Mouse (Mus musculus): ENCODE measurements around the gene Ltbp1. TPM values are rescaled to one million over a fixed set of nuclear protein-coding genes. Genes with fewer than 3 reads are reported as not detected.

The Ltbp1 gene
- 1.1 and 1.4 TPM in 2 replicates for polyA plus RNA-seq (2015; fragmentation: Nextera tagmentation; extraction: Ambion mirVana)

- peaks cover 8% of the 10 kb centered on the region for H3K4me1 ChIP-seq
- peak; percentile 89 for ATAC-seq (replicated peaks)
- peak within 1 kb of the TSS; percentile 85 for H3K4me3 ChIP-seq
- H3K4me2 ChIP-seq, result peak within 1 kb of the TSS; percentile 100
- H3K27ac ChIP-seq, result no peak within 1 kb of the TSS
- H3K36me3 ChIP-seq (replicated peaks), result no peaks in the 10 kb centered on the region
- no peaks in the 10 kb centered on the region for H3K9me3 ChIP-seq
- peak within 1 kb of the TSS; percentile 47 for H3K9ac ChIP-seq
- H3K27me3 ChIP-seq (replicated peaks), result peaks cover 7% of the 10 kb centered on the region; the same call in 1 of the 2 replicates
- WGBS, result under 1% methylated on average over 27 of the region's 27 CpGs
These were observed at the start of gene Ltbp1 for GRCm38 (mm10) chr17:75005281-75005684. Gene Ltbp1, plus strand, starts transcription at chr17:75005568.

GRCm38 (mm10) chr17:74959481-74960245 is 45.7 kb upstream of the Ltbp1 start:
- Histone ChIP-seq H3K36me3 (replicated peaks) (no peaks in the 10 kb centered on the region), H3K4me3 (no peak overlapping the region)
- WGBS, result 50% methylated on average over 6 of the region's 6 CpGs

DNA sequence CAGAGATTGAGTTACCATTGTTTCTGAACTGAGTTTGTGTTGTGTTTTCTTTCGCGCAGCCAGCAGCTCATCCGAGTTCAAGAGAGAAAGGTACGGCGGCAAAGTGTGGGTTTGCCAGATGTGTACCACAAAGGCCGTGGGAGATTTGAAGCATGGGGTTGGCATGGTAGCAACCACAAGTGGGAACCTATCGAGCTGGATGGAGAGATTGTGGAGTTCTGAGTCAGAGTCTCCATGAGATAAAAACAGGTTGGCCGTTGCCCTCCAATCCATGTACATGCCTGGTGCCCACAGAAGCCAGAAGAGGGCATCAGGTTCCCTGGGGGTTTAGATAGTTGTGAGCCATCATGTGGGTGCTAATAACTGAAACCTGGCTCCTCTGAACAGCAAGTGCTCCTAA is 42.1 kb upstream of the Ltbp1 start:
- H3K36me3 ChIP-seq (replicated peaks), result no peaks in the 10 kb centered on the region
- no peak overlapping the region for H3K27ac ChIP-seq
- H3K27me3 ChIP-seq (replicated peaks), result no peaks in the 10 kb centered on the region
- H3K4me2 ChIP-seq, result no peak overlapping the region
- H3K9me3 ChIP-seq, result no peaks in the 10 kb centered on the region
- H3K9ac ChIP-seq, result no peak overlapping the region
- no peaks in the 10 kb centered on the region for H3K4me1 ChIP-seq
- no peak overlapping the region for H3K4me3 ChIP-seq
- no peak for ATAC-seq (replicated peaks)
- 94% methylated on average over 8 of the region's 8 CpGs for WGBS

More at GRCm38 (mm10) chr17:74959481-74960245, 45.7 kb upstream of the Ltbp1 start:
- no peak overlapping the region for H3K4me2 ChIP-seq
- no peaks in the 10 kb centered on the region for H3K27me3 ChIP-seq (replicated peaks)
- H3K4me1 ChIP-seq, result no peaks in the 10 kb centered on the region
- H3K9me3 ChIP-seq, result no peaks in the 10 kb centered on the region
- H3K27ac ChIP-seq, result no peak overlapping the region
- H3K9ac ChIP-seq, result no peak overlapping the region
- ATAC-seq (replicated peaks), result no peak

GRCm38 (mm10) chr17:74963861-74964260 is 41.5 kb upstream of the Ltbp1 start:
- no peaks in the 10 kb centered on the region for H3K36me3 ChIP-seq (replicated peaks)
- ATAC-seq (replicated peaks), result no peak
- H3K4me2 ChIP-seq, result no peak overlapping the region
- no peak overlapping the region for H3K27ac ChIP-seq
- H3K9ac ChIP-seq, result no peak overlapping the region
- H3K27me3 ChIP-seq (replicated peaks), result no peaks in the 10 kb centered on the region
- 95% methylated on average over 3 of the region's 3 CpGs for WGBS
- no peaks in the 10 kb centered on the region for H3K9me3 ChIP-seq
- H3K4me1 ChIP-seq, result peaks cover under 1% of the 10 kb centered on the region; the same call in 1 of the 2 replicates
- H3K4me3 ChIP-seq, result no peak overlapping the region

GRCm38 (mm10) chr17:74967298-74967848 is 38.0 kb upstream of the Ltbp1 start:
- Histone ChIP-seq H3K36me3 (replicated peaks) (no peaks in the 10 kb centered on the region), H3K9ac (no peak overlapping the region), H3K9me3 (no peaks in the 10 kb centered on the region), H3K4me2 (no peak overlapping the region), H3K27ac (no peak overlapping the region), H3K4me1 (peaks cover 5% of the 10 kb centered on the region; the same call in 1 of the 2 replicates), H3K27me3 (replicated peaks) (no peaks in the 10 kb centered on the region), H3K4me3 (no peak overlapping the region)
- ATAC-seq (replicated peaks), result no peak
- WGBS, result 28% methylated on average over 7 of the region's 7 CpGs

- Histone ChIP-seq H3K4me2 (no peak overlapping the region; the same call in 1 of the 2 replicates), H3K4me1 (peaks cover 5% of the 10 kb centered on the region; the same call in 1 of the 2 replicates), H3K36me3 (replicated peaks) (no peaks in the 10 kb centered on the region), H3K27ac (no peak overlapping the region), H3K9ac (no peak overlapping the region), H3K27me3 (replicated peaks) (no peaks in the 10 kb centered on the region), H3K4me3 (no peak overlapping the region), H3K9me3 (no peaks in the 10 kb centered on the region)
- peak; percentile 39 for ATAC-seq (replicated peaks)
- WGBS, result 54% methylated on average over 9 of the region's 9 CpGs
These were observed 37.1 kb upstream of the Ltbp1 start for GRCm38 (mm10) chr17:74968152-74968712.

- Histone ChIP-seq H3K4me3 (no peak overlapping the region), H3K9me3 (no peaks in the 10 kb centered on the region), H3K9ac (no peak overlapping the region), H3K36me3 (replicated peaks) (no peaks in the 10 kb centered on the region), H3K27me3 (replicated peaks) (no peaks in the 10 kb centered on the region), H3K4me2 (peak overlapping the region; percentile 26; the same call in 1 of the 2 replicates), H3K4me1 (peaks cover 5% of the 10 kb centered on the region; the same call in 1 of the 2 replicates), H3K27ac (no peak overlapping the region)
- 26% methylated on average over 16 of the region's 16 CpGs for WGBS
- peak; percentile 73; the same call in 1 of the 2 replicates for ATAC-seq (replicated peaks)
These were observed 36.6 kb upstream of the Ltbp1 start for GRCm38 (mm10) chr17:74968738-74969271.

GRCm38 (mm10) chr17:74975192-74975591 is 30.2 kb upstream of the Ltbp1 start:
- H3K27ac ChIP-seq, result no peak overlapping the region
- no peaks in the 10 kb centered on the region for H3K9me3 ChIP-seq
- 53% methylated on average over 6 of the region's 6 CpGs for WGBS
- H3K36me3 ChIP-seq (replicated peaks), result no peaks in the 10 kb centered on the region
- no peak overlapping the region for H3K4me3 ChIP-seq
- no peak overlapping the region for H3K4me2 ChIP-seq
- H3K9ac ChIP-seq, result no peak overlapping the region
- H3K4me1 ChIP-seq, result no peaks in the 10 kb centered on the region
- no peak for ATAC-seq (replicated peaks)
- no peaks in the 10 kb centered on the region for H3K27me3 ChIP-seq (replicated peaks)

- WGBS, result 53% methylated on average over 8 of the region's 8 CpGs
- Histone ChIP-seq H3K4me2 (no peak overlapping the region), H3K4me3 (no peak overlapping the region), H3K9ac (no peak overlapping the region), H3K36me3 (replicated peaks) (no peaks in the 10 kb centered on the region), H3K27ac (no peak overlapping the region), H3K9me3 (no peaks in the 10 kb centered on the region), H3K4me1 (no peaks in the 10 kb centered on the region), H3K27me3 (replicated peaks) (no peaks in the 10 kb centered on the region)
- no peak for ATAC-seq (replicated peaks)
These were observed 29.0 kb upstream of the Ltbp1 start for GRCm38 (mm10) chr17:74976167-74976985.

GRCm38 (mm10) chr17:74979767-74980166 is 25.6 kb upstream of the Ltbp1 start:
- Histone ChIP-seq H3K4me1 (no peaks in the 10 kb centered on the region), H3K4me2 (no peak overlapping the region), H3K36me3 (replicated peaks) (no peaks in the 10 kb centered on the region), H3K27me3 (replicated peaks) (no peaks in the 10 kb centered on the region), H3K4me3 (no peak overlapping the region), H3K27ac (no peak overlapping the region), H3K9me3 (no peaks in the 10 kb centered on the region), H3K9ac (no peak overlapping the region)
- 83% methylated on average over 8 of the region's 8 CpGs for WGBS
- no peak for ATAC-seq (replicated peaks)

- H3K27ac ChIP-seq, result no peak overlapping the region
- H3K36me3 ChIP-seq (replicated peaks), result no peaks in the 10 kb centered on the region
- H3K4me1 ChIP-seq, result no peaks in the 10 kb centered on the region
- no peak overlapping the region for H3K9ac ChIP-seq
- H3K9me3 ChIP-seq, result no peaks in the 10 kb centered on the region
- no peak overlapping the region for H3K4me3 ChIP-seq
- H3K4me2 ChIP-seq, result no peak overlapping the region
- WGBS, result 86% methylated on average over 5 of the region's 5 CpGs
- H3K27me3 ChIP-seq (replicated peaks), result no peaks in the 10 kb centered on the region
- ATAC-seq (replicated peaks), result no peak
These were observed 23.7 kb upstream of the Ltbp1 start for GRCm38 (mm10) chr17:74981703-74982102.

GRCm38 (mm10) chr17:74982880-74983279 is 22.5 kb upstream of the Ltbp1 start:
- Histone ChIP-seq H3K4me2 (no peak overlapping the region), H3K9ac (no peak overlapping the region), H3K4me1 (no peaks in the 10 kb centered on the region), H3K9me3 (no peaks in the 10 kb centered on the region), H3K4me3 (no peak overlapping the region), H3K27me3 (replicated peaks) (no peaks in the 10 kb centered on the region), H3K27ac (no peak overlapping the region), H3K36me3 (replicated peaks) (no peaks in the 10 kb centered on the region)
- WGBS, result 63% methylated on average over 1 of the region's 1 CpGs
- ATAC-seq (replicated peaks), result no peak

Data from midbrain, embryonic 15.5 days (tissue).